Mouse (Mus musculus) thymus, adult 2 months (tissue): Measurements from ENCODE around the gene Ccdc169.

Experiments
- CTCF ChIP-seq: fragments of 200-500 bp; IDR thresholded peaks from 2 replicates; pipeline ENCODE4 v1.5.1; 2012; ENCODE audit warnings: mild to moderate bottlenecking, control low read depth, low read length, moderate library complexity, borderline replicate concordance; ENCODE audit not compliant: control insufficient read depth, poor library complexity, insufficient read depth; ENCODE audit errors: extremely low read depth
- POLR2A ChIP-seq: fragments of 200-500 bp; IDR thresholded peaks from 2 replicates; pipeline ENCODE4 v1.6.1; 2012; ENCODE audit warnings: mild to moderate bottlenecking, low read length, control low read depth, moderate library complexity; ENCODE audit not compliant: control insufficient read depth, poor library complexity, insufficient read depth; ENCODE audit errors: extremely low read depth

- no peak for TF ChIP-seq CTCF
- TF ChIP-seq POLR2A = no peak
Observed at GRCm38 (mm10) chr3:55146441-55146840, 9.3 kb downstream of the Ccdc169 start.
